Mouse (Mus musculus): ENCODE measurements at regions not wholly inside any gene's neighbourhood (a gene's known extent, or its start where the extent isn't known, plus 50 kb on each side); places are given as distances from the start of the nearest gene placed in this dataset.

- no peaks in the 10 kb centered on the region for H3K27me3 ChIP-seq (replicated peaks; ENCODE audit: control insufficient read depth, insufficient read depth, low read length)
- no peaks in the 10 kb centered on the region for H3K4me1 ChIP-seq (replicated peaks; ENCODE audit: control insufficient read depth, insufficient read depth, low read length)
- H3K4me2 ChIP-seq (ENCODE audit: low read length) = no peak overlapping the region
- no peak overlapping the region for H3K9ac ChIP-seq (replicated peaks; ENCODE audit: low read depth, low read length)
- H3K36me3 ChIP-seq (ENCODE audit: control insufficient read depth, insufficient read depth) = no peaks in the 10 kb centered on the region
- 97% methylated on average over 2 of the region's 2 CpGs for WGBS
- H3K9me3 ChIP-seq (ENCODE audit: control insufficient read depth, low read length) = no peaks in the 10 kb centered on the region
- ATAC-seq = no peak
- no peak overlapping the region for H3K27ac ChIP-seq (ENCODE audit: low read length)
- H3K4me3 ChIP-seq (replicated peaks; ENCODE audit: low read length) = no peak overlapping the region
These were observed 87.6 kb downstream of the Otud1 start for GRCm38 (mm10) chr2:19744986-19745660.

GRCm38 (mm10) chr2:19752753-19753152 is 95.2 kb downstream of the Otud1 start:
- 80% methylated on average over 11 of the region's 11 CpGs for WGBS
- no peaks in the 10 kb centered on the region for H3K9me3 ChIP-seq (ENCODE audit: control insufficient read depth, low read length)
- no peak overlapping the region for H3K4me2 ChIP-seq (ENCODE audit: low read length)
- no peak overlapping the region for H3K4me3 ChIP-seq (replicated peaks; ENCODE audit: low read length)
- no peak overlapping the region for H3K27ac ChIP-seq (ENCODE audit: low read length)
- no peaks in the 10 kb centered on the region for H3K36me3 ChIP-seq (ENCODE audit: control insufficient read depth, insufficient read depth)
- ATAC-seq = 0 out of 2 replicates have a peak, but pooled peaks have one; percentile 43
- no peak overlapping the region for H3K9ac ChIP-seq (replicated peaks; ENCODE audit: low read depth, low read length)
- H3K4me1 ChIP-seq (replicated peaks; ENCODE audit: control insufficient read depth, insufficient read depth, low read length) = no peaks in the 10 kb centered on the region
- no peaks in the 10 kb centered on the region for H3K27me3 ChIP-seq (replicated peaks; ENCODE audit: control insufficient read depth, insufficient read depth, low read length)

GRCm38 (mm10) chr2:19753479-19753878 is 95.9 kb downstream of the Otud1 start:
- H3K9ac ChIP-seq (replicated peaks; ENCODE audit: low read depth, low read length) = no peak overlapping the region
- H3K4me1 ChIP-seq (replicated peaks; ENCODE audit: control insufficient read depth, insufficient read depth, low read length) = no peaks in the 10 kb centered on the region
- H3K27ac ChIP-seq (ENCODE audit: low read length) = no peak overlapping the region
- no peaks in the 10 kb centered on the region for H3K36me3 ChIP-seq (ENCODE audit: control insufficient read depth, insufficient read depth)
- no peak for ATAC-seq
- no peaks in the 10 kb centered on the region for H3K9me3 ChIP-seq (ENCODE audit: control insufficient read depth, low read length)
- no peak overlapping the region for H3K4me2 ChIP-seq (ENCODE audit: low read length)
- H3K4me3 ChIP-seq (replicated peaks; ENCODE audit: low read length) = no peak overlapping the region
- H3K27me3 ChIP-seq (replicated peaks; ENCODE audit: control insufficient read depth, insufficient read depth, low read length) = no peaks in the 10 kb centered on the region

- WGBS = 60% methylated on average over 4 of the region's 4 CpGs
- no peaks in the 10 kb centered on the region for H3K9me3 ChIP-seq (ENCODE audit: control insufficient read depth, low read length)
- no peak for ATAC-seq
- H3K4me2 ChIP-seq (ENCODE audit: low read length) = no peak overlapping the region
- no peaks in the 10 kb centered on the region for H3K4me1 ChIP-seq (replicated peaks; ENCODE audit: control insufficient read depth, insufficient read depth, low read length)
- H3K36me3 ChIP-seq (ENCODE audit: control insufficient read depth, insufficient read depth) = no peaks in the 10 kb centered on the region
- H3K9ac ChIP-seq (replicated peaks; ENCODE audit: low read depth, low read length) = no peak overlapping the region
- H3K4me3 ChIP-seq (replicated peaks; ENCODE audit: low read length) = no peak overlapping the region
- no peak overlapping the region for H3K27ac ChIP-seq (ENCODE audit: low read length)
- no peaks in the 10 kb centered on the region for H3K27me3 ChIP-seq (replicated peaks; ENCODE audit: control insufficient read depth, insufficient read depth, low read length)
These were observed 100.4 kb downstream of the Otud1 start for GRCm38 (mm10) chr2:19757910-19758309.

- Histone ChIP-seq H3K27me3 (replicated peaks; ENCODE audit: control insufficient read depth, insufficient read depth, low read length) (no peaks in the 10 kb centered on the region), H3K4me2 (ENCODE audit: low read length) (no peak overlapping the region), H3K36me3 (ENCODE audit: control insufficient read depth, insufficient read depth) (no peaks in the 10 kb centered on the region), H3K9ac (replicated peaks; ENCODE audit: low read depth, low read length) (no peak overlapping the region), H3K27ac (ENCODE audit: low read length) (no peak overlapping the region), H3K4me1 (replicated peaks; ENCODE audit: control insufficient read depth, insufficient read depth, low read length) (no peaks in the 10 kb centered on the region), H3K9me3 (ENCODE audit: control insufficient read depth, low read length) (no peaks in the 10 kb centered on the region), H3K4me3 (replicated peaks; ENCODE audit: low read length) (no peak overlapping the region)
- 60% methylated on average over 2 of the region's 2 CpGs for WGBS
- peak; percentile 55 for ATAC-seq
These were observed 101.6 kb downstream of the Otud1 start for GRCm38 (mm10) chr2:19759169-19759568.

GRCm38 (mm10) chr2:19759577-19759976 is 102.0 kb downstream of the Otud1 start:
- no peak overlapping the region for H3K9ac ChIP-seq (replicated peaks; ENCODE audit: low read depth, low read length)
- H3K4me1 ChIP-seq (replicated peaks; ENCODE audit: control insufficient read depth, insufficient read depth, low read length) = no peaks in the 10 kb centered on the region
- WGBS = 74% methylated on average over 6 of the region's 6 CpGs
- ATAC-seq = peak; percentile 33; the same call in 1 of the 2 replicates
- no peak overlapping the region for H3K4me2 ChIP-seq (ENCODE audit: low read length)
- no peak overlapping the region for H3K4me3 ChIP-seq (replicated peaks; ENCODE audit: low read length)
- H3K36me3 ChIP-seq (ENCODE audit: control insufficient read depth, insufficient read depth) = no peaks in the 10 kb centered on the region
- no peak overlapping the region for H3K27ac ChIP-seq (ENCODE audit: low read length)
- H3K27me3 ChIP-seq (replicated peaks; ENCODE audit: control insufficient read depth, insufficient read depth, low read length) = no peaks in the 10 kb centered on the region
- no peaks in the 10 kb centered on the region for H3K9me3 ChIP-seq (ENCODE audit: control insufficient read depth, low read length)

- H3K4me2 ChIP-seq (ENCODE audit: low read length) = no peak overlapping the region
- WGBS = 64% methylated on average over 3 of the region's 3 CpGs
- no peak overlapping the region for H3K4me3 ChIP-seq (replicated peaks; ENCODE audit: low read length)
- ATAC-seq = no peak
- H3K9me3 ChIP-seq (ENCODE audit: control insufficient read depth, low read length) = no peaks in the 10 kb centered on the region
- H3K36me3 ChIP-seq (ENCODE audit: control insufficient read depth, insufficient read depth) = no peaks in the 10 kb centered on the region
- no peaks in the 10 kb centered on the region for H3K4me1 ChIP-seq (replicated peaks; ENCODE audit: control insufficient read depth, insufficient read depth, low read length)
- no peak overlapping the region for H3K27ac ChIP-seq (ENCODE audit: low read length)
- H3K27me3 ChIP-seq (replicated peaks; ENCODE audit: control insufficient read depth, insufficient read depth, low read length) = no peaks in the 10 kb centered on the region
- H3K9ac ChIP-seq (replicated peaks; ENCODE audit: low read depth, low read length) = no peak overlapping the region
These were observed 105.4 kb downstream of the Otud1 start for GRCm38 (mm10) chr2:19762996-19763395.

GRCm38 (mm10) chr2:19784913-19785312 is 124.7 kb upstream of the Etl4 start:
- H3K9me3 ChIP-seq (ENCODE audit: control insufficient read depth, low read length) = no peaks in the 10 kb centered on the region
- H3K4me2 ChIP-seq (ENCODE audit: low read length) = no peak overlapping the region
- no peak overlapping the region for H3K27ac ChIP-seq (ENCODE audit: low read length)
- no peaks in the 10 kb centered on the region for H3K4me1 ChIP-seq (replicated peaks; ENCODE audit: control insufficient read depth, insufficient read depth, low read length)
- no peak for ATAC-seq
- no peak overlapping the region for H3K4me3 ChIP-seq (replicated peaks; ENCODE audit: low read length)
- H3K9ac ChIP-seq (replicated peaks; ENCODE audit: low read depth, low read length) = no peak overlapping the region
- no peaks in the 10 kb centered on the region for H3K27me3 ChIP-seq (replicated peaks; ENCODE audit: control insufficient read depth, insufficient read depth, low read length)
- WGBS = 95% methylated on average over 2 of the region's 2 CpGs
- no peaks in the 10 kb centered on the region for H3K36me3 ChIP-seq (ENCODE audit: control insufficient read depth, insufficient read depth)

- Histone ChIP-seq H3K9ac (replicated peaks; ENCODE audit: low read depth, low read length) (no peak overlapping the region), H3K36me3 (ENCODE audit: control insufficient read depth, insufficient read depth) (no peaks in the 10 kb centered on the region), H3K4me1 (replicated peaks; ENCODE audit: control insufficient read depth, insufficient read depth, low read length) (no peaks in the 10 kb centered on the region), H3K4me3 (replicated peaks; ENCODE audit: low read length) (no peak overlapping the region), H3K4me2 (ENCODE audit: low read length) (no peak overlapping the region), H3K27me3 (replicated peaks; ENCODE audit: control insufficient read depth, insufficient read depth, low read length) (no peaks in the 10 kb centered on the region), H3K27ac (ENCODE audit: low read length) (no peak overlapping the region), H3K9me3 (ENCODE audit: control insufficient read depth, low read length) (no peaks in the 10 kb centered on the region)
- 43% methylated on average over 6 of the region's 6 CpGs for WGBS
- ATAC-seq = peak; percentile 40; the same call in 1 of the 2 replicates
These were observed 123.8 kb upstream of the Etl4 start for GRCm38 (mm10) chr2:19785663-19786260.
